Mouse (Mus musculus) c-Kit-positive CD71-negative TER-119-negative erythroid progenitor cells, embryonic 14.5 days (primary cell): Measurements from ENCODE around the gene Zic2.

ENCODE experiments used
- DNase-seq: peaks from one replicate; pipeline ENCODE4 v3.0.0-alpha.2; 2013; ENCODE audit warnings: low read depth

Gene Zic2

GRCm38 (mm10) chr14:122492015-122492414 lies 16.8 kb downstream of the Zic2 start:
- DNase-seq, result no peak

GRCm38 (mm10) chr14:122509058-122509457 lies 33.8 kb downstream of the Zic2 start:
- DNase-seq, result no peak

GRCm38 (mm10) chr14:122511519-122511918 lies 36.3 kb downstream of the Zic2 start:
- no peak for DNase-seq

- no peak for DNase-seq
These were observed 38.3 kb downstream of the Zic2 start for GRCm38 (mm10) chr14:122513511-122514036.

- DNase-seq, result no peak
These were observed 53.2 kb downstream of the Zic2 start for GRCm38 (mm10) chr14:122528475-122528874.
